Mouse (Mus musculus): Measurements from ENCODE around the gene Bbof1. TPM values are rescaled to one million over a fixed set of nuclear protein-coding genes. Genes with fewer than 3 reads are reported as not detected.

Bbof1 gene
- 1.0 and 1.3 TPM in 2 replicates for polyA plus RNA-seq (2015; fragmentation: Nextera tagmentation; extraction: Ambion mirVana)

DNA sequence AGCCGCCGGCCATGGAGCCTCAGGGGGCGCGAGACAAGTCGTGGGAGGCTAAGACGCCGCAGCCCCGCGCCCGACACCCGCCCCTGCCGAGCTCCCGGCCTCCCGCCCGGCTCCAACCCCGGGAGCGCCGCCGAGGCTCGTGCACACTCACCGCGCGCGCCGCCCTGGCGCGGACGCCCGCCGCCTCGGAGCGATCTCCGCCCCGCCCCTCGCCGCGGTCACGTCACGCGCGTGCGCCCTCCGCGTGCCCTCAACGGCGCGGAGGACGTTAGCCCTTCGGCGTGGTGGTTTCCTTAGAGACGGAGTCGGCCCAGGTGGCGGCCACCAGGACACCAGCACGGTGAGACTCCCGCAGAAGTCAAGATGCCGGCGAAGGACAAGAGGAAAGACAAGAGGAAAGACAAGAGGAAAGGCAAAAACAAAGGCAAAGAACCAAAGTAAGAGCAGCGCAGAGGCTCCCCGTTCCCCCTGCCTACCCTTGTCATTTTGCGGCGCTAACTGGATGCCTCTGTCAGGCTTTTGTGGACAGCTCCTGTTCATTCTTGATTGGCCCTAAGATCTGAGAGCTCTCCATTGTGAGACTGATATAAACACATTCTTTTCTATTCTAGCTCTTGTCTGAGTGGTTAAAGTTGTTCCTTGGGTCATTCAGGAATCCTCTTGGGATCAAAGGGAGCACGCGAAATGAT, at the start of gene Bbof1, which contains the start of gene Entpd5:
Gene Bbof1, plus strand, starts transcription at position 253 of the 689 bp plus-strand sequence.
Gene Entpd5, minus strand, starts transcription at position 211 of the 689 bp plus-strand sequence.
- Histone ChIP-seq H3K9ac (peak within 1 kb of the TSS; percentile 81), H3K4me3 (peak within 1 kb of the TSS; percentile 74), H3K27me3 (no peaks in the 10 kb centered on the region), H3K9me3 (no peaks in the 10 kb centered on the region), H3K36me3 (no peaks in the 10 kb centered on the region), H3K4me1 (peaks cover 10% of the 10 kb centered on the region), H3K4me2 (replicated peaks) (peak within 1 kb of the TSS; percentile 92), H3K27ac (peak within 1 kb of the TSS; percentile 65)
- WGBS: 2% methylated on average over 52 of the region's 63 CpGs
- peak; percentile 93 for ATAC-seq (ENCODE audit: low FRiP score, low read depth)

DNA sequence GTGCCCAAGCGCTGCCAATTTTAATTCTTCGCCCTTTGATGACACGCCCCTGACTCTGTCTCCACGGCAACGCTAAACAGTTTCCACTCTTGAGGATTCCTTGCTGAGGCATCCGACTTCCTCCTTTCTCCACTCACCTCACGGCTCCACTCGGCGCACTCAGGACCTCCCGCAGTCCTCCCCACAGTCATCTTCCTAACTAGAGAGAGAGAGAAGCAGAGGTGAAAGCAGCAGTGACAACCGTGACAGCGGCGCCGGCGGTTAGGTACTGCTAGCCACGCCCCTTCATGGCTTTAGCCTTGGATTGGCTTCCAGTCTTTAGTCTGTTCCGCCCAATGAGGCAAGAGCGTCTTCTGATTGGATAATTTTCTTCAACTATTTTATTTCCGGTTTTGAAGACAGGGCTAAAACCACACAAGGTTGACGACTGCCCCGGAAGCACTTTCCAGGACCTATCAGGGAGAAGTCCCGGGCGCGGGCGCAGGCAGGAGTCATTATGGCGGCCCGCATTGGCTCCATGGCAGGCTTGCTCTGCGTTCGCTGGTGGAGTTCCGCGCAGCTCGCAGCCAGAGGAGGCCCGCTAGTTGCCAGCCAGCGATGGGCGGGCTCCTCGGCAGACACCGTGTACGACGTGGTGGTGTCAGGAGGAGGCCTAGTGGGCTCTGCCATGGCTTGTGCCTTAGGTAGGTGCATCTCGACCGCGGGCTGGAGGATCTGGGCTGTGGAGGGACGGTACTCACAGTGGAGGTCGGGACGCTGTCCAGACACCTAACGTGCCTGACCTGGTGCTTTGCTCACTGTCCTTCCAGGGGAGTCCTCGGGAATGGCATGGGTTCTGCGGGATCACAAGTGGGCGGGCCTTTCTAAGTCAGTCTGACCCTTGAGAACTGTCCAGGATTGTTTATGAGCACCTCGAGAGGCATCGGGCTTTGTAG, 47.0 kb upstream of the Bbof1 start, which contains the start of the genes Coq6 and Fam161b:
Gene Coq6, plus strand, starts transcription at position 103 of the 935 bp plus-strand sequence.
Gene Fam161b, minus strand, starts transcription at position 279 of the 935 bp plus-strand sequence.
- Histone ChIP-seq H3K4me2 (replicated peaks) (peak within 1 kb of the TSS; percentile 83), H3K27me3 (no peaks in the 10 kb centered on the region), H3K36me3 (peaks cover 3% of the 10 kb centered on the region), H3K27ac (no peak within 1 kb of the TSS), H3K9me3 (no peaks in the 10 kb centered on the region), H3K9ac (peak within 1 kb of the TSS; percentile 89), H3K4me1 (peaks cover 21% of the 10 kb centered on the region), H3K4me3 (peak within 1 kb of the TSS; percentile 98)
- whole genome bisulfite sequencing: under 1% methylated on average over 51 of the region's 51 CpGs
- peak; percentile 99 for ATAC-seq (ENCODE audit: low FRiP score, low read depth)

DNA sequence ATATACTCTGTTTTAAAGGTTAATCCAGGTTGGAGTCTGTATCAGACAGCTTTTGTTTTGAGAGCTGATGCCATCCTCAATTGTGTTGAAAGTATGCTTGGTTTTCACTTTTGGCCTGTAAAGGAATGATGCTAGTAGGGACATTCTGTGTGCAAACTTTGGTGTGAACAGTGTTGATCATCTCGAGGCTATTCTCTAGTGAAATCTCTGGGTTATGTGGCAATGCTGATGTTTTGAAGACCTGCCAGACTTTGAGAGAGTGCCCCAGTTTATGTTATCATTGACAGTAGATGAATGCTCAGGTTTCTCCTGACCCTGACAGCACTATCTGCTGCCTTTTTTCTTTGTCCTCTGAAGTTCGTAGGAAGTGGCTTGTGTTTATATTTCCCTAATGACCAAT, 46.0 kb upstream of the Bbof1 start:
- no peak for ATAC-seq (ENCODE audit: low FRiP score, low read depth)
- peak overlapping the region; percentile 89 for H3K9ac ChIP-seq
- peaks cover 21% of the 10 kb centered on the region for H3K4me1 ChIP-seq
- H3K4me3 ChIP-seq: peak overlapping the region; percentile 98
- 56% methylated on average over 2 of the region's 2 CpGs for WGBS
- peak overlapping the region; percentile 83 for H3K4me2 ChIP-seq (replicated peaks)
- H3K36me3 ChIP-seq: peaks cover 10% of the 10 kb centered on the region
- no peak overlapping the region for H3K27ac ChIP-seq
- H3K27me3 ChIP-seq: no peaks in the 10 kb centered on the region
- no peaks in the 10 kb centered on the region for H3K9me3 ChIP-seq

DNA sequence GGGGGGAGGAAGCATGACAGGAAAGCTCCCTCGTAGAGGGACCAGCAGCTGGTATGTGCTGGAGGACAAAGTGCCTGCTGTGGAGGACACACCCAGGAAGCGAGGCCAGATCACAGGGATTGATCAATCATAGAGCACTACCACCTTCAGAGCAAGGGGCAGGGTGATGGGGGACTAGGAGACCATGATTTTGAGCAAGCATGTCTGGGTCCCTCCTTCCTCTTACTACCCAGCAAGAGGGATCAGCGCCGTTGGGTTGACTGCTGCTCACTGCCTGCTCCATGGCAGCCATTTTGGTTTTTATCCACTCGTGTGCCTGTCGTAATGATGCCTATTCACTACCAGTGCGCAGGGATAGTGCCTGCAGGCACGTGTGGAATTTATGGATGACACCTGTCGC, 44.6 kb upstream of the Bbof1 start:
- Histone ChIP-seq H3K36me3 (peaks cover 24% of the 10 kb centered on the region), H3K4me2 (replicated peaks) (no peak overlapping the region), H3K27ac (no peak overlapping the region), H3K9me3 (no peaks in the 10 kb centered on the region), H3K27me3 (no peaks in the 10 kb centered on the region), H3K4me3 (no peak overlapping the region), H3K9ac (no peak overlapping the region), H3K4me1 (peaks cover 21% of the 10 kb centered on the region)
- no peak for ATAC-seq (ENCODE audit: low FRiP score, low read depth)
- 78% methylated on average over 9 of the region's 9 CpGs for WGBS

DNA sequence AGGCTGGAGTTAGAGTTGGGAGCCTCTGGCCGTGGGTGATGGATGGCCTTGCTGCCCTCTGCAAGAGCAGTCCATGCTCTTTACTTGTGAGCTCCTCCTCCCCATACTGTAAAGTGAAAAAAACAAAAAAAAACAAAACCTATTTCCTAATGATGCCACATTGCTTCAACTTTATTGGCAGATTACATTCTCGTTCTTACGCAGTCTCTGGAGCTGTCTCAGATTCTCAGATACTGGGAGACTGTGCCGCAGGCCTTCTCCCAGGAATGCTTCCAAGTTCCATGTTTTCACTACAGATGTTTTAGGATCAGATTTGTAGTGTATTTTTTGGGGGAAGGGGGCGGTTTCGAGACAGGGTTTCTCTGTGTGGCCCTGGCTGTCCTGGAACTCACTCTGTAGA, 43.7 kb upstream of the Bbof1 start:
- Histone ChIP-seq H3K4me1 (peaks cover 21% of the 10 kb centered on the region), H3K4me2 (replicated peaks) (no peak overlapping the region), H3K4me3 (no peak overlapping the region), H3K36me3 (peaks cover 32% of the 10 kb centered on the region), H3K27me3 (no peaks in the 10 kb centered on the region), H3K27ac (no peak overlapping the region), H3K9me3 (no peaks in the 10 kb centered on the region), H3K9ac (no peak overlapping the region)
- 92% methylated on average over 6 of the region's 6 CpGs for WGBS
- no peak for ATAC-seq (ENCODE audit: low FRiP score, low read depth)

DNA sequence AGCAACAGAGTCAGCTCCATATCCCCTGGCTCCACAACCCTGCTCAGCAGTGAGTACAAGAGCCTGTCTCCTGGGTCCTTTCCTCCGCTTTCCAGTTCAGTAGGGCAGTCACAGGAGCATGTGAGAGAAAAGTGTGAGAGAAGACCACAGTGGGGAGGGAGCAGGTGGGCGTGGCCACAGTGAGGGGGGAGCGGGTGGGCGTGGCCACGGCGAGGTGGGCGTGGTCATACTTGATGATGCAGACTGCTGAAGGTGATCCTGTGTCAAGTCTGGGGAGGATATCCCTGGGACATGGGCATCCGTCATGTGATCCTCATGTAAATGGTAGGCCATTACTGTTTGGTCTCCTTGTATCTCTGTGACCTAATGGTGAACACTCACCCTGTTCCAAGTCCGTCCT, 41.9 kb upstream of the Bbof1 start:
- 62% methylated on average over 9 of the region's 9 CpGs for WGBS
- H3K27me3 ChIP-seq: no peaks in the 10 kb centered on the region
- H3K4me3 ChIP-seq: no peak overlapping the region
- H3K27ac ChIP-seq: no peak overlapping the region
- peaks cover 14% of the 10 kb centered on the region for H3K4me1 ChIP-seq
- H3K9ac ChIP-seq: no peak overlapping the region
- peaks cover 50% of the 10 kb centered on the region for H3K36me3 ChIP-seq
- H3K4me2 ChIP-seq (replicated peaks): no peak overlapping the region
- no peak for ATAC-seq (ENCODE audit: low FRiP score, low read depth)
- H3K9me3 ChIP-seq: no peaks in the 10 kb centered on the region

DNA sequence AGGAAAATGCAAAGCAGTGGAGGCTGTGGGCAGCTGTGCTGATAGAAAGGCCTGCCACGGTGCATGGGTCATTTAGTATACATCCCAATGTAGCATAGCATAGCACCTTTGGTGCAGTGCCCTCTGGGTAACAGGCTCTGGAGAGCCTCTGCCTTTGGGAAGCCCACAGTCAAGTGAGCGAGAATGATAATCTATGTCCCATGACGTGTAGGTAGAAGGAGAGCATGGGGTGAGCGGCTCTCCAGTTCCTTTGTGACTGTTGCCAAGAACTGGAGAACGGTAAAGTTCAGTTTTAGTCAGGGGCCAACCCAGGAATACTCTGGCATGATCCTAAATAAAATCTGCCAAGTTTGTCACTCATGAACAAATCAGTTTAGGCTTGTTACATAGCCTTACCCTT, 37.2 kb upstream of the Bbof1 start:
- Histone ChIP-seq H3K36me3 (peaks cover 89% of the 10 kb centered on the region), H3K4me3 (no peak overlapping the region), H3K4me2 (replicated peaks) (no peak overlapping the region), H3K27me3 (no peaks in the 10 kb centered on the region), H3K9me3 (no peaks in the 10 kb centered on the region), H3K4me1 (no peaks in the 10 kb centered on the region), H3K9ac (no peak overlapping the region), H3K27ac (no peak overlapping the region)
- ATAC-seq (ENCODE audit: low FRiP score, low read depth): no peak
- WGBS: 96% methylated on average over 5 of the region's 5 CpGs

DNA sequence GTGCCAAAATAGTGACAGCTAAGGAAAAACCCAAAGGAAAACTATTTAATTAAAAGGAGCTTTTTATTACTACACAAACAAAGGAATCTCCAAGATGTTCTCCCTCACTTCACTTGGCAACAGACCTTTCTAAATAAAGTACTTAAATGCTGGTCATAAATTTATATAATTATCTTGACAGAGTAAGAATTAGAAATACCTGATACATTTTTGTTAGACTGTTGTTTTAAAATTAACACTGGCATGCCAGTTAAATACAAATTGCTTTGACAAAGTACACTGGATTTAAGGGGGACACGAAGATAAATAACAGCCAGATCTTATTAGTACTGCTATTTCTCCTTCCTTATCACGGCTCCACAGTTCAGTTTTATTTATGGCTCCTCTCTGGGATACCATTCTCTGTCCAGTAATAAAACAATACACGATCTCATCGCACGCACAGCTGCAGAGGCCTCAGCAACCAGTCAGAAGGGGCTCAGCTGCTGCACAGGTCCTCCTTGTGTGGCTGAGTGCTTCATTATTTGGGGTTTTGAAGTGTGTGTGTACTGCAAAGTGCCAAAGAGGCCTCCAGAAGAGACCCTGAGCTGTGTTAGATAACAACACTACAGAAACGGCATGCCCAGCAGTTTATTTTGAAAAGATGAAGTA, 34.9 kb upstream of the Bbof1 start:
- H3K9ac ChIP-seq: no peak overlapping the region
- no peaks in the 10 kb centered on the region for H3K27me3 ChIP-seq
- H3K9me3 ChIP-seq: no peaks in the 10 kb centered on the region
- H3K27ac ChIP-seq: peak overlapping the region; percentile 10; the same call in 1 of the 2 replicates
- H3K36me3 ChIP-seq: peaks cover 74% of the 10 kb centered on the region
- 80% methylated on average over 6 of the region's 6 CpGs for WGBS
- no peak overlapping the region for H3K4me3 ChIP-seq
- ATAC-seq (ENCODE audit: low FRiP score, low read depth): no peak
- no peak overlapping the region for H3K4me2 ChIP-seq (replicated peaks)
- no peaks in the 10 kb centered on the region for H3K4me1 ChIP-seq

DNA sequence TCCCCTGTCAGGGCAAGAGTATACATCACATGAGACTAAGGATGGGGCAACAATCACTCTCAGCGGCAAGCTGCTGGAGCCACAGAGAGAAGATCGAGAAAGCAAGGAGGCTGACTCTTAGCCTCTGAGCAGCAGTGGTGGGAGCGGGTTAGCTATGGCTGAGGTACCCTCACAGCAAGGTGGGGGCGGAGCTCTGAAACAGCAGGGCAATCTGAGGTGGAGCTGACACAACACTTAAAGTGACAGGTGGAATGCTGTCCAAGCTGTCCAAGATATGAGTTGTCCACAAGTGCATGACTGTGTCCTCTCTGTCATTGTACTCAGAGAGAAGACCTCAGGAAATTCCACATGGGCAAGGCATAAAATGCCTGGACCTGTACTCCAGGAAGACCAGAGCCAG, 26.5 kb upstream of the Bbof1 start:
- Histone ChIP-seq H3K27me3 (no peaks in the 10 kb centered on the region), H3K9ac (no peak overlapping the region), H3K36me3 (peaks cover 7% of the 10 kb centered on the region; the same call in 1 of the 2 replicates), H3K9me3 (no peaks in the 10 kb centered on the region), H3K4me2 (replicated peaks) (no peak overlapping the region), H3K4me3 (no peak overlapping the region), H3K4me1 (no peaks in the 10 kb centered on the region), H3K27ac (no peak overlapping the region)
- 75% methylated on average over 4 of the region's 4 CpGs for WGBS
- ATAC-seq (ENCODE audit: low FRiP score, low read depth): no peak

DNA sequence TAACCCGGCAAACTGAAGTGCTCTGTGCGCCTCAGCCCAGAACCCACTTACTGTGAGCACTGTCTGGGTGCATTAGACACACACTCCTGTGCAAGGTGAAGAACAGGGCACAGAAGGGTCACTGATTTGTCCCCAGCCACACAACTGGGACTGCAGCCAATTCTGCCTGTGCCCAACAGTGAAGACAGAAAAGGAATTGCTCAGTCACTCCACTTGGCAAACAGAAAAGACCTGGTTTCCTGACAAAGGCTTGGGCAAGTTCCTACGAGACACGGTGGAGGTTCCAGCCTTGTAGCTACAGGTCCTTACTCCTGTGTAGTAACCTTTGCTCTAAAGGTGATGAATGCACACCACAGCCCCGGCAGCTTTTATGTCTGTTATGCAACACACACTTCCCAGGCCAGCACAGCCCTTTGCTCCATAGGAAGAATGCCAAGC, 24.2 kb upstream of the Bbof1 start:
- WGBS: 75% methylated on average over 5 of the region's 5 CpGs
- Histone ChIP-seq H3K4me1 (no peaks in the 10 kb centered on the region), H3K4me3 (no peak overlapping the region), H3K4me2 (replicated peaks) (no peak overlapping the region), H3K27ac (no peak overlapping the region), H3K9ac (no peak overlapping the region), H3K27me3 (no peaks in the 10 kb centered on the region), H3K9me3 (no peaks in the 10 kb centered on the region), H3K36me3 (peaks cover 6% of the 10 kb centered on the region; the same call in 1 of the 2 replicates)
- no peak for ATAC-seq (ENCODE audit: low FRiP score, low read depth)

DNA sequence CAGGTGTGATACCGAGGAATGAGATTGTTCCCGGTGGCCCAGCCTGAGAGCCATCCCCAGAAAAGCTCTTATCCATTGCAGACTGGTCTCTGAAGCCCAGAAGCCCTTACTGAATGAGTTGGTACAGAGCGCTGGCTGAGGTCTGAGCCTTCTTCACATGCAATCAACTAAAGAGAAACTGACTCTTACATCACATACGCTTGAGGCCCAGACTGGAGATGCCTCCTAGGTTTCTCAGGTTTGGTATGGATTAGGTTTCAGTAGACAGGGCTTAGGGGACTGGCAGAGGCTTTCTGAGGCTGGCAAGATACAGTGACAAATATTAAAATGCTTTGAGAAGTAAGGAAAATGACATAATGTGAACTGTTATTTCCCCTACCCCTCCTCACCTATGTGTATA, 23.5 kb upstream of the Bbof1 start:
- 88% methylated on average over 4 of the region's 4 CpGs for WGBS
- H3K36me3 ChIP-seq: peaks cover 6% of the 10 kb centered on the region; the same call in 1 of the 2 replicates

More for the DNA sequence above, 23.5 kb upstream of the Bbof1 start:
- no peaks in the 10 kb centered on the region for H3K9me3 ChIP-seq
- ATAC-seq (ENCODE audit: low FRiP score, low read depth): no peak
- H3K4me2 ChIP-seq (replicated peaks): no peak overlapping the region
- no peak overlapping the region for H3K27ac ChIP-seq
- no peaks in the 10 kb centered on the region for H3K27me3 ChIP-seq
- no peak overlapping the region for H3K4me3 ChIP-seq
- no peaks in the 10 kb centered on the region for H3K4me1 ChIP-seq
- H3K9ac ChIP-seq: no peak overlapping the region

All from limb, embryonic 13.5 days (tissue).